Mouse (Mus musculus) bone marrow, adult 2 months (tissue): Measurements from ENCODE around the gene Nyap1.

Source experiments
- CTCF ChIP-seq: fragments of 200-500 bp; IDR thresholded peaks from 2 replicates; pipeline ENCODE4 v1.5.1; 2011; ENCODE audit warnings: low read length, control low read depth; ENCODE audit not compliant: control insufficient read depth, insufficient read depth
- POLR2A ChIP-seq: fragments of 200-500 bp; IDR thresholded peaks from 2 replicates; pipeline ENCODE4 v1.6.1; 2011; ENCODE audit warnings: low read depth, mild to moderate bottlenecking, control low read depth, low read length, borderline replicate concordance; ENCODE audit not compliant: control insufficient read depth

DNA sequence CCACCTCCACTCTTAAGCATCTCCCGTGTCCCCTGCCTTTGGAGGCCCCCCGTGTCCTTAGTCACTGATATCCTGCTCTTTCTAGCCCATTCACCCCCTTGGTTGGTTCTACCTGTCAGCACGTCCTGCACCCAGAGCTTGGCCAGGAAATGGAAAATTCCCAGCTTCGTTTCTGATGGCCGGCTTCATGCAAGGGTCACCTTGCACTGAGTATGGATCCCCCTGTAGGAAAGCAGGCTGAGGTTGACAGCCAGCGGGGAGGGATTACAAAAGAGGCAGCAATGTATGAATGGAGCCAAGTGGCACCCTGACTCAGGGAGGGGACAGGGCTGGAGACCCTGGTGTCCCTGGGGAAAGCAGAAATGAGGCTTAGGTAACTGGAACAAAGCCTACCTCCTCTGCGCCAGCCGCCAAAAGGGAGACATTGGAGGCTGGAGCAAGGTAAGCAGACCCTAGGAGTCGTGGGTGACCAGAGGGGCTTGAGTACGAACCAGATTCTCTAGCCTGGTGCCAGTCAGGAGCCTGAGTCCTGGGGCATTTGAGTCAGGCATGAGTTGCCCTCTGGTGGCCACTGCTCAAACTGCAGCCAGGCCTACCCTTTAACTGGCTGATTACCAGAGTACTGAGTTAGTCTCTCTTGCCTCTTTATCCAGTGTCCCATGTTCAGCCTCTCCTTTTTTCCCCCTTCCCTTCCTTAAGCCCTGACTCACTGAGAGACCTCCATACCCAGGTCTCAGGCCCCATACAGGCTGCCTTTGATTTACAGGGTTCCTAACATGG lies 15.7 kb upstream of the Nyap1 start:
- TF ChIP-seq CTCF (peak; percentile 94), POLR2A (no peak; the same call in 1 of the 2 replicates)
